Mouse (Mus musculus): ENCODE data around the gene Arhgap42. TPM values are rescaled to one million over a fixed set of nuclear protein-coding genes. Genes with fewer than 3 reads are reported as not detected.
A peak's percentile ranks its signal among the peaks of the same experiment; 100 is the strongest.

Gene Arhgap42
- polyA plus RNA-seq, 1 experiment from 2014 or later, result 48.5 TPM

DNA sequence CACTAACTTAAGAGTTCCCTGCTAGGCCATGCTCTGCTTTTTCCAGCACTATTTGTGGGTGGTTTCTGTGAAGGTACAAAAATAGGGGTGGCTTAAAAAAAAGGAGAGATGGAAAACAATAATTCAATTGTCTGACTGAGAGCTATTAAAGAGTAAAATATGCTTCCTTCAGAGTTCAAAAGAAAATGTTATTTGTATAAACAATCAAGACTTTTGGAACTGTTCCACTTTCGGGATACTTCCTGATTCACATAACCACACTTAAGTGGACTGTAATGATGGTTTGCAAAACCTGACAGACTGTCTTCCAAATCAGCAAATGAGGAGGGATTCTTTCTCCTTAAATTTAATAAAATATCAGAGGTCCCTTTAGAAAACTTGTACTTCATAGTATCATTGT lies 65.8 kb downstream of the Arhgap42 start:
- H3K27ac ChIP-seq, result no peak overlapping the region
- WGBS, result 14% methylated on average over 1 of the region's 1 CpGs
- no peak overlapping the region for H3K9ac ChIP-seq
- no peak overlapping the region for H3K4me2 ChIP-seq
- no peak for ATAC-seq (ENCODE audit: borderline replicate concordance, extremely low read depth, low FRiP score, low TSS enrichment)
- peaks cover 16% of the 10 kb centered on the region for H3K4me1 ChIP-seq
- no peaks in the 10 kb centered on the region for H3K27me3 ChIP-seq
- no peaks in the 10 kb centered on the region for H3K36me3 ChIP-seq
- no peak overlapping the region for H3K4me3 ChIP-seq
- H3K9me3 ChIP-seq, result no peaks in the 10 kb centered on the region

DNA sequence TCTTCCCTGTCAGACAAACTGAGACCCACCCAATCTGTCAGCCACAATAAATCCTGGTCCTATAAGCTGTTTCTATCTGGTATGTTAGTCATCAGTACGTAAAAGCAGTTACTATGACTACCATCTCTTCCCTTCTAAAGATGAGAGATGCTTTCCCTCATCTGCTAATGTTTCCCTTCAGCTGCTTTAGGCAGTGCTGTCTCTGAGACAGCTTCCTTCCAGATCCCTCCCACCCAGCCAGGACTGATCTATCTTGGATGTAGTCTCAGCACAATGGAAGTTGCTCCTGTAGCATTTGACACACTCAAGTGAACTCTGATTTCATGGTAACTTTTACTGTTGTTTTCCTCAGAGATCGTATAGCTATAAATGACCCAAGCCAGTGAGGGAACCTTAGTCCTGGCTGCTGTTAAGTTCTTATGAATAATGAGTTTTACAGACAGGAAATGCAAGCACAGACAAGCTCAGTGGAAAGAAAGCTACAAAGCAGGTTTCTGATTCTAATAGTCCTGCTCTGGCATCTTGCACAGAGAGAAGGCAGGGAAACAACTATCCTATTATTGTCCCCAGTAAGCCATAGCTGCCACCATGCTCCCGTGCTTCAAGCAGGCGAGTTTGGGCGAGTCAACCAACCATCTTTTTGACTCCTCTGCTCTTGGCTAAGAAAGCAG lies 67.6 kb downstream of the Arhgap42 start:
- H3K27me3 ChIP-seq, result no peaks in the 10 kb centered on the region
- no peak overlapping the region for H3K4me3 ChIP-seq
- WGBS, result 65% methylated on average over 5 of the region's 5 CpGs
- no peak for ATAC-seq (ENCODE audit: borderline replicate concordance, extremely low read depth, low FRiP score, low TSS enrichment)
- no peak overlapping the region for H3K9ac ChIP-seq
- no peak overlapping the region for H3K27ac ChIP-seq
- H3K4me1 ChIP-seq, result peaks cover 18% of the 10 kb centered on the region
- no peaks in the 10 kb centered on the region for H3K36me3 ChIP-seq
- H3K9me3 ChIP-seq, result no peaks in the 10 kb centered on the region
- no peak overlapping the region for H3K4me2 ChIP-seq

DNA sequence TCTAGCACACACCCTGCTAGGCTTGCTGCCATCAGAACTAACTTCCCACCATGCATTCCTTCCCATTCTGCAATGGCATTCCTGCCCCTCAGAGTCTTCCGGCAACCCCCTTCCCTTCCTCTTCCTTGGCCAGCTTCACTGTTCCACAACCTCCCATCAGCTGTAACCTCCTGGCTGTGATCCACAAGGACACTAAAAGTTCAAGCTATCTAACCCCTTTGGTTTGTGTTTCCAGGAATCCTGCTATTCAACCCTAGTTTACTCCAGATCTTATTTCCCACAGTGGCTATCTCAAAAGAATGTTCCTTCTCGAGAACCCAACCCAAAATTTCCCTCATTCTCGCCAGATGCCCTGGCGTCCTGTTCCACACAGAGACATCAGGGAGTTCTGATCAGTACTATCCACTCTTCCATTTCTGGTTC lies 73.2 kb downstream of the Arhgap42 start:
- no peaks in the 10 kb centered on the region for H3K27me3 ChIP-seq
- H3K36me3 ChIP-seq, result no peaks in the 10 kb centered on the region
- no peaks in the 10 kb centered on the region for H3K9me3 ChIP-seq
- peak; percentile 72; the same call in 1 of the 2 replicates for ATAC-seq (ENCODE audit: borderline replicate concordance, extremely low read depth, low FRiP score, low TSS enrichment)
- no peak overlapping the region for H3K4me3 ChIP-seq
- peak overlapping the region; percentile 53 for H3K27ac ChIP-seq
- H3K9ac ChIP-seq, result no peak overlapping the region
- peaks cover 14% of the 10 kb centered on the region for H3K4me1 ChIP-seq
- WGBS, result 31% methylated on average over 4 of the region's 4 CpGs
- no peak overlapping the region for H3K4me2 ChIP-seq

DNA sequence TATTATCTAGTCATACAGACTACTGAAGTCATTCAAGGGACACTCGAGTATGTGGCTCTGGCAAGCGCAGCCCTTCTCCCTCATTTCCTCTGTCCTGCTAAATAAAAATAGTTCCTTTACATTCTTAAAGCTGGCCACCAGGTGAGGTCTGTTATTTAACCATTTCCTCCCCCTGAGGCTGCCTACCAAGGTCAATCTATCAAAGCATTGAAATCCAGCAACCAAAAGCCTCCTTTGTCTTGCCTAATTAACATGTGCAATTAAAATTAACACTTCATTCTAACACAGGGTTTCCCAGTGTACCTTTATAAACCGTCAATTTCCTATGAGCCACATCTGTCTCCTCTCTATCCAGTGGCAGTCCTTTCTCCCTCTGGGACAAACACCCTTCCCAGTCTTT lies 78.2 kb downstream of the Arhgap42 start:
- H3K9ac ChIP-seq, result no peak overlapping the region
- H3K27me3 ChIP-seq, result no peaks in the 10 kb centered on the region
- H3K4me3 ChIP-seq, result no peak overlapping the region
- no peak overlapping the region for H3K4me2 ChIP-seq
- peaks cover 18% of the 10 kb centered on the region for H3K4me1 ChIP-seq
- no peak overlapping the region for H3K27ac ChIP-seq
- no peaks in the 10 kb centered on the region for H3K9me3 ChIP-seq
- 55% methylated on average over 3 of the region's 3 CpGs for WGBS
- no peak for ATAC-seq (ENCODE audit: borderline replicate concordance, extremely low read depth, low FRiP score, low TSS enrichment)
- H3K36me3 ChIP-seq, result no peaks in the 10 kb centered on the region

DNA sequence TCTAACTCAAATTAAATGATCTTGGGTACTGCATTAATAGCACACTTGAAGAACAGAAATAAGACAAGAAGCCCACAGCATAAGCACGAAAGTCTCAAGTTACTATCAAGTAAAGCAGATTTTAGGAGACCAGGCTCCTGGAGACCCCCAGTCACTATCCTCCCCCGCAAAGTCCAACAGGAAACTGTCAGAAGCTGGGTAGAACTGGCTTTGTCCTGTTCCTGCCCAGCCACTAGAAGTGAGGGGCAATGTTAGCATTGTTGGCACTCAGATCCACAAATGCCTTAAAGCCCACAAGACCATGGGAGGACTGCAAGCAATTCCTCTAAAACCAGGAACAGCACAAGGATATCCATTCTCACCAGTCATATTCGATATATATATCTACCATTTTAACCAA lies 80.7 kb downstream of the Arhgap42 start:
- WGBS, result 75% methylated on average over 3 of the region's 3 CpGs
- H3K4me3 ChIP-seq, result no peak overlapping the region
- no peak for ATAC-seq (ENCODE audit: borderline replicate concordance, extremely low read depth, low FRiP score, low TSS enrichment)

DNA sequence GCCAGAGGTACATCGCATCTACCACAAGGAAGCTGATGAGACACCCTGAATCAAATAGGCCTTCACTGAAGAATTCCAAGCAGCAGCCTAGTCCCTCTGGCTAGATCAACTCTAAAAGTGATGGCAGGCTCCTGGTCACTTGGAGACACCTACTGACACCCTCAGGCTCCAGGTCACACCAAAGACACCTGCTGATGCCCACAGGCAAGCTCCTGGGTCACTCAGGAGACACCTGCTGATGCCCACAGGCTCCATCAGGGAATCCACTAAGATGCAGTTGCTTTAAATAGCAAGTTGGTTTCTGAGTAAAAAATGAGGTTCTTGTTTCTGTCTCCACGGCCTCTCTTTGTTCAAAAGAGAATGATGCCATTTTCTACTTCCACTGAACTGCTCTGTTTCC lies 81.5 kb downstream of the Arhgap42 start:
- WGBS, result 71% methylated on average over 2 of the region's 2 CpGs
- no peaks in the 10 kb centered on the region for H3K27me3 ChIP-seq
- no peak overlapping the region for H3K9ac ChIP-seq
- H3K9me3 ChIP-seq, result no peaks in the 10 kb centered on the region
- no peak overlapping the region for H3K27ac ChIP-seq
- no peak overlapping the region for H3K4me3 ChIP-seq
- H3K36me3 ChIP-seq, result no peaks in the 10 kb centered on the region
- no peak overlapping the region for H3K4me2 ChIP-seq
- no peak for ATAC-seq (ENCODE audit: borderline replicate concordance, extremely low read depth, low FRiP score, low TSS enrichment)
- H3K4me1 ChIP-seq, result peaks cover 14% of the 10 kb centered on the region

More for the DNA sequence above, 80.7 kb downstream of the Arhgap42 start:
- H3K36me3 ChIP-seq, result no peaks in the 10 kb centered on the region
- no peaks in the 10 kb centered on the region for H3K27me3 ChIP-seq
- H3K27ac ChIP-seq, result no peak overlapping the region
- no peak overlapping the region for H3K9ac ChIP-seq
- H3K4me2 ChIP-seq, result no peak overlapping the region
- H3K4me1 ChIP-seq, result peaks cover 11% of the 10 kb centered on the region
- no peaks in the 10 kb centered on the region for H3K9me3 ChIP-seq

DNA sequence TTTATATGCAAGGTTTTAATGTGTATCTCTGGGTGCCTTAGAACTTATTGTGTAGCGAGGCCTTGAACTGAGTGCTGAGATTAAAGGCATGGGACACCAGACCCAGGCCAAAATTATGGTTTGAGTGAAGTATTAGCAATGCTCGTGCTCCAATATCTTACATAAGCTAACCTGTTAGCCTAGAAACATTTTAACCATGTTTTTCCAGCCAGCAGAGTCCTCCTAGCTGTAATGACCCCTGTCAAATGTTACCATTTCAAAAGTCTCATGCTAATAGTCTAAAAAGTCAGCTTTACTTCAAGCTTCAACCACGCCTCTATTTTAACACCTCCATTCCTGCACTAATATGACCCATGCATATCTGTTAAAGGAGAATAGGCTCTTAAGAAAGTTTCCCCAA lies 84.3 kb downstream of the Arhgap42 start:
- H3K9me3 ChIP-seq, result no peaks in the 10 kb centered on the region
- peaks cover 11% of the 10 kb centered on the region for H3K4me1 ChIP-seq
- H3K36me3 ChIP-seq, result no peaks in the 10 kb centered on the region
- no peak overlapping the region for H3K27ac ChIP-seq
- H3K4me2 ChIP-seq, result no peak overlapping the region
- no peak overlapping the region for H3K9ac ChIP-seq
- no peak overlapping the region for H3K4me3 ChIP-seq
- ATAC-seq (ENCODE audit: borderline replicate concordance, extremely low read depth, low FRiP score, low TSS enrichment), result no peak
- 86% methylated on average over 3 of the region's 3 CpGs for WGBS
- H3K27me3 ChIP-seq, result no peaks in the 10 kb centered on the region

DNA sequence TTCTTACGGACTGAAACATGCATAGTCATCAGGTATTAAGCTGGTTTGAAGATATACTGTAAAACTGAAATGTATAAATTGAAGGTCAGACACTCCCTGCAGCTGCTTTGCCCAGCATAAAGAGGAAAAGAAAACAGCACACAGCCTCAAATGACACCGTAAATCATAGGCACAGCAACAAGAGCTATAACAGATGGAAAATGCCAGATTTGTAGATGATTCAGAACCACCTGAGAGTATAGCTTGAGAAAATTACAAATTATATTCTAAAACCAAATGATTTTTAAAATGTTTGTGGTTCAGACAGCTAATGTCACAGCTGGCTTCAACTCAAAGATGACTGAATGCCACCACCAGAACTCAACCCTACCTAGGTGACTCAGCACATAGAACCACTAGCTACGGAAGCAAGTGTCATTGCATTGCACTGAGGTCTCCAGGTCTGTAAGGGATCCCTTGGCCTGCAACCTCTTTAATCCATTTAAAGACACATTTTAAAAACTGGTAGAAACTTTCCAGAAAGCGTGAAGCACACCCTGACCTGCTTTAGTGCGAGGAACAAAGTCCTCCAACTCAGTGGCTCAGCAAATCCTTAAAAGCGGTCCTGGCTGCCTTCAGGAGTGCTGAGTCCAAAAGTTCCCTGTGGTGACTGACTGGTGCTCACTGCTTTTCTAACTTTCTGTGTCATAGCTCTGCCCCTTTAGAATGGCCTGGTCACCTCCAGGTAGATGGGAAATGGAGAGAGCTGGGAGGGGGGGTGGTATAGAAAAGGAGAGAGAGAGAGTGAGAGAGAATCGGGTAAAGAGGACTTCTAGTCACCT lies 94.4 kb downstream of the Arhgap42 start:
- ATAC-seq (ENCODE audit: borderline replicate concordance, extremely low read depth, low FRiP score, low TSS enrichment), result no peak
- no peak overlapping the region for H3K4me3 ChIP-seq
- H3K9me3 ChIP-seq, result no peaks in the 10 kb centered on the region
- no peaks in the 10 kb centered on the region for H3K27me3 ChIP-seq
- no peak overlapping the region for H3K4me2 ChIP-seq
- no peak overlapping the region for H3K27ac ChIP-seq
- no peaks in the 10 kb centered on the region for H3K36me3 ChIP-seq
- no peak overlapping the region for H3K9ac ChIP-seq
- H3K4me1 ChIP-seq, result no peaks in the 10 kb centered on the region
- WGBS, result 86% methylated on average over 7 of the region's 7 CpGs

DNA sequence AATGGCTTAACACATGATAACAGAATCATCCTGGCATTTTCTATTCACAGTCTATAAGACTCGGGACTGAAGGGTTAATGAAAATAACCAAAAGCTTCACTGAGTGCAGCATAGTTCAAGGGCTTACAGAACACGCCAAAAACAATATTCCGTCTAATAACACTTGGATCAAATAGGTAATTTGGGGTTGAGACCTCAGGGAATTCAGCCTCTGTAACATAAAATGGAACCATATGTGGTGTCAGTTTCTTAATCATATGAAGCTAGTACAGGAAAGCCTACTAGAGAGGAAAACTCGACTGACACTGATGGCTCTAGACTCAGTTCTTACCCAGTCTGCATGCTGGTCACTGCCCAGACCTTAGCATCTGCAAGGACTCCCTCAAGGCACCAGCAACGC lies 95.8 kb downstream of the Arhgap42 start:
- H3K4me2 ChIP-seq, result no peak overlapping the region
- H3K9ac ChIP-seq, result no peak overlapping the region
- no peak overlapping the region for H3K4me3 ChIP-seq
- ATAC-seq (ENCODE audit: borderline replicate concordance, extremely low read depth, low FRiP score, low TSS enrichment), result no peak
- no peaks in the 10 kb centered on the region for H3K4me1 ChIP-seq
- 66% methylated on average over 5 of the region's 5 CpGs for WGBS
- H3K27ac ChIP-seq, result no peak overlapping the region
- no peaks in the 10 kb centered on the region for H3K9me3 ChIP-seq
- H3K36me3 ChIP-seq, result no peaks in the 10 kb centered on the region
- H3K27me3 ChIP-seq, result no peaks in the 10 kb centered on the region

DNA sequence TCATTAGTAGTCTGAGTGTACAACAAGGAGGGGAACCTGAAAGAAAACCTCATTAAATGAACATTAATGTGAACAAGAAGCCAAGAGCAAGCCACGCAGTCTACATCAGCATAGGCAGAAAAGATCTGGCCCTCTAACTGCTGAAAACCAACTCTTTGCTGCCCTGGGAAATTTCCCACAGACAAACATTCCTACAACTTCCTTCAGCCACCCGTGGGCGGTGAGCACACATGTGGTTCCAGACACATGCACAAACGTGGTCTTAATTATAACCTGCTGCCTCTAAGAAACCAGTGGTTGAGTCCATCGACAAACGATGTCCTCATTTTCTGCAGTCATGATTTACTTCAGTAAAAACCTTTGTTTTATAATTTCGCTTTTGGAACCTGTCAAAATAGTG lies 96.3 kb downstream of the Arhgap42 start:
- Histone ChIP-seq H3K36me3 (no peaks in the 10 kb centered on the region), H3K27ac (no peak overlapping the region), H3K27me3 (no peaks in the 10 kb centered on the region), H3K9me3 (no peaks in the 10 kb centered on the region), H3K4me1 (no peaks in the 10 kb centered on the region), H3K9ac (no peak overlapping the region), H3K4me3 (no peak overlapping the region), H3K4me2 (no peak overlapping the region)
- ATAC-seq (ENCODE audit: borderline replicate concordance, extremely low read depth, low FRiP score, low TSS enrichment), result no peak
- WGBS, result 65% methylated on average over 7 of the region's 7 CpGs

DNA sequence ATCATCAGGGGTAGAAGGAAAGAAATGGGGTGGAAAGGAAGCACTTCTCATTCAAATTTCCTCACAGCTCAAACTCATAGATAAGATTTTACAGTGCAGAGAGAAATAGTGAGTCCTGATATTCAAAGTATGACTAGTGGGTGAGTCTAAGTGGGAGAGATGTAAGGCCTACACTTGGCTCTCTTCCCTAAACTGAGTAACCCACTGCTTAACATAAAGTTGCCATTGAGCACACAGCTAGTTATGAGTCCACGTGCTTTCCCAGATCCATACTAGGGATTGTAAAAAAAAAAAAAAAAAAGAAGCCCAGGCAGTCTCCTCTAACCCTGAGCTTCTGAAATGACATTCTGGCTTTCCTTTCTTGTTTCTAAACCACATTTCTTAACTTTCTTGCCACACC lies 96.8 kb downstream of the Arhgap42 start:
- Histone ChIP-seq H3K9ac (no peak overlapping the region), H3K4me2 (no peak overlapping the region), H3K4me3 (no peak overlapping the region), H3K36me3 (no peaks in the 10 kb centered on the region), H3K4me1 (no peaks in the 10 kb centered on the region), H3K9me3 (no peaks in the 10 kb centered on the region), H3K27me3 (no peaks in the 10 kb centered on the region), H3K27ac (no peak overlapping the region)
- ATAC-seq (ENCODE audit: borderline replicate concordance, extremely low read depth, low FRiP score, low TSS enrichment), result no peak
- WGBS, result 67% methylated on average over 1 of the region's 1 CpGs

DNA sequence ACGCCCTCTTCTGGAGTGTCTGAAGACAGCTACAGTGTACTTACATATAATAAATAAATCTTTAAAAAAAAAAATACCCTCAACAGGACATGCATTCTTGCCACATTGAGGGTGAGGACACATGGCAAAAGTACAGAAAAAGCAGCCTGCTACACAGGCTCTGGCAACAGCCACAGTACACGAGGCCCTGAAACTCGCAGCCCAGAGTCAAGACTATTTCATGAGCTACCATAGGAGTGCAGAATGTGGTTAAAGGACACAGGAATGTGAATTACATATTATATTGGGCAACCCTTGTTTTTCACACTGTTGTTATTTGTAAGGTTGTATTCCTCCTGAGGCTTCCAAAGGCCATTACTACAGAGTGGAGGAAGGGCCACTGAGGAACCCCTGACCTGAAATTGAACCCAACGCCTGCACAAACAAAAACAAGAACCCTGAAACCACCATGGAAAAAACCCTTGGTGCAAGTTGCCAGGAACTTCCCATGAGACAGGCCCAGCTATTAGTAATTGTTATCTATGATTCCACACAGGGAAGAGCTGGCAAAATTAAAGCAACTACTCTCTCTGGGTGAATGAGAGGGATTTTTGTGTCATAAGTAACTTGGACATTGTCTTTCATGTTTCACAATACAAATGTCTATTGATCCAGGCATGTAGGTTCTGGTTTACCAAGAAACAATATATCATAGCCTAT lies 109.8 kb downstream of the Arhgap42 start:
- H3K27me3 ChIP-seq, result no peaks in the 10 kb centered on the region
- H3K4me2 ChIP-seq, result no peak overlapping the region
- H3K27ac ChIP-seq, result no peak overlapping the region
- H3K4me3 ChIP-seq, result no peak overlapping the region
- H3K36me3 ChIP-seq, result no peaks in the 10 kb centered on the region
- WGBS, result 89% methylated on average over 4 of the region's 4 CpGs
- H3K9me3 ChIP-seq, result no peaks in the 10 kb centered on the region
- no peak overlapping the region for H3K9ac ChIP-seq
- H3K4me1 ChIP-seq, result peaks cover 10% of the 10 kb centered on the region
- no peak for ATAC-seq (ENCODE audit: borderline replicate concordance, extremely low read depth, low FRiP score, low TSS enrichment)
